Mouse (Mus musculus): ENCODE results near the gene Usp30. TPM values are rescaled to one million over a fixed set of nuclear protein-coding genes. Genes with fewer than 3 reads are reported as not detected.

Usp30 gene
- 19.9 and 22.7 TPM in 2 replicates for polyA plus RNA-seq (2015; fragmentation: Nextera tagmentation; extraction: Ambion mirVana)

- H3K4me2 ChIP-seq (ENCODE audit: low read length): no peak within 1 kb of the TSS
- no peak for ATAC-seq
- no peak within 1 kb of the TSS for H3K4me3 ChIP-seq (ENCODE audit: low read depth, low read length)
- H3K9me3 ChIP-seq (replicated peaks; ENCODE audit: control insufficient read depth, low read length, poor library complexity, severe bottlenecking): no peaks in the 10 kb centered on the region
- H3K4me1 ChIP-seq (ENCODE audit: control insufficient read depth, insufficient read depth, low read length): no peaks in the 10 kb centered on the region
- no peak within 1 kb of the TSS for H3K27ac ChIP-seq (ENCODE audit: low read length)
- H3K36me3 ChIP-seq (ENCODE audit: control insufficient read depth, insufficient read depth, low read length): peaks cover 13% of the 10 kb centered on the region; the same call in 1 of the 2 replicates
- H3K27me3 ChIP-seq (ENCODE audit: control insufficient read depth, insufficient read depth, low read depth, low read length): no peaks in the 10 kb centered on the region
- no peak within 1 kb of the TSS for H3K9ac ChIP-seq (ENCODE audit: low read depth, low read length)
- 92% methylated on average over 6 of the region's 6 CpGs for WGBS
These were observed at the start of gene Usp30 for GRCm38 (mm10) chr5:114065161-114065560. Usp30 (plus strand) TSS chr5:114065461.

DNA sequence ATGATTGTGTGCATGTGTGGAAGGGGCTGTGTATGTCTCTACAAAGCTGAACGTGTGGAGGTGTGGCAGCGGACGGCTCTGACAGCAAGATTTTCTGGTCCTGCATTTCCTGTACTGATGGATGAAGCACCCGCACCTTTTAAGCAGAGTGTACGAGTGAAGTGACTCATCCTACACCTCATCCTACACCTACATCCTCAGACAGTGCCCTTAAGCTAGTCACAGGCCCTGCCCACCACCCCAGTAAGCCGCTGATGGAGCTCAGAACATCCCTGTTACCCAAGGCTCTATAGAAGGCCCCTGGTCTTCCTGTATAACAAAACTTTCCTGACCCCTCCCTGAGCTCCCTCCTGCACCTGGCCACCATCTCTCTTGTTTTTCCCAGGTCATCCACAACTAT, 40.9 kb upstream of the Usp30 start:
- Histone ChIP-seq H3K9ac (ENCODE audit: low read depth, low read length) (no peak overlapping the region), H3K27me3 (ENCODE audit: control insufficient read depth, insufficient read depth, low read depth, low read length) (no peaks in the 10 kb centered on the region), H3K4me3 (ENCODE audit: low read depth, low read length) (no peak overlapping the region), H3K36me3 (ENCODE audit: control insufficient read depth, insufficient read depth, low read length) (peaks cover 3% of the 10 kb centered on the region; the same call in 1 of the 2 replicates), H3K9me3 (replicated peaks; ENCODE audit: control insufficient read depth, low read length, poor library complexity, severe bottlenecking) (no peaks in the 10 kb centered on the region), H3K4me2 (ENCODE audit: low read length) (no peak overlapping the region), H3K4me1 (ENCODE audit: control insufficient read depth, insufficient read depth, low read length) (peaks cover 6% of the 10 kb centered on the region), H3K27ac (ENCODE audit: low read length) (no peak overlapping the region)
- peak; percentile 15; the same call in 1 of the 2 replicates for ATAC-seq
- WGBS: 61% methylated on average over 6 of the region's 6 CpGs

DNA sequence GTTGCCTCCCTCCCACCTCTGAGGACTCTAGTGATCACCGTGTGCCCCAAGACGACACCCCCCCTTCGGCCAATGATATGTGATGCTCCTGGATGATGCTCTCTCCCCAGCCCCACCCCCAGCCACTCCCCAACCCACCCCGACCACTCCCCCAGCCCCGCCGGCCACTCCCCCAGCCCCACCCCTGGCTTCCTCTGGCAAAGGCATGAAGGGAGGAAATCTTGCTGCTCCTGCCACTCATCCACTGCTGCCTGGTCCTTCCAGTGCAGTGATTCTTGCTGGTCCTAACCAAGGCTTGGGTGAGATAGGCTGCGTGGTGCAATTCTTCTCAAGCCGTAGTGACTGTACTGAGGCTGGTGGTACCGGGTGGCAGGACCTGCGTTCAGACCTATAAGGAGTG, 40.4 kb upstream of the Usp30 start:
- no peak overlapping the region for H3K27ac ChIP-seq (ENCODE audit: low read length)
- peaks cover 6% of the 10 kb centered on the region for H3K4me1 ChIP-seq (ENCODE audit: control insufficient read depth, insufficient read depth, low read length)
- H3K36me3 ChIP-seq (ENCODE audit: control insufficient read depth, insufficient read depth, low read length): peaks cover 3% of the 10 kb centered on the region; the same call in 1 of the 2 replicates
- 0 out of 2 replicates have a peak overlapping the region, but pooled peaks have one; percentile 15 for H3K4me2 ChIP-seq (ENCODE audit: low read length)
- peak; percentile 30; the same call in 1 of the 2 replicates for ATAC-seq
- no peaks in the 10 kb centered on the region for H3K27me3 ChIP-seq (ENCODE audit: control insufficient read depth, insufficient read depth, low read depth, low read length)
- H3K4me3 ChIP-seq (ENCODE audit: low read depth, low read length): no peak overlapping the region
- 14% methylated on average over 8 of the region's 10 CpGs for WGBS
- no peak overlapping the region for H3K9ac ChIP-seq (ENCODE audit: low read depth, low read length)
- no peaks in the 10 kb centered on the region for H3K9me3 ChIP-seq (replicated peaks; ENCODE audit: control insufficient read depth, low read length, poor library complexity, severe bottlenecking)

GRCm38 (mm10) chr5:114027217-114027944, 37.9 kb upstream of the Usp30 start:
- Histone ChIP-seq H3K4me3 (ENCODE audit: low read depth, low read length) (no peak overlapping the region), H3K27me3 (ENCODE audit: control insufficient read depth, insufficient read depth, low read depth, low read length) (no peaks in the 10 kb centered on the region), H3K9me3 (replicated peaks; ENCODE audit: control insufficient read depth, low read length, poor library complexity, severe bottlenecking) (no peaks in the 10 kb centered on the region), H3K4me1 (ENCODE audit: control insufficient read depth, insufficient read depth, low read length) (peaks cover 6% of the 10 kb centered on the region), H3K9ac (ENCODE audit: low read depth, low read length) (no peak overlapping the region), H3K27ac (ENCODE audit: low read length) (no peak overlapping the region), H3K36me3 (ENCODE audit: control insufficient read depth, insufficient read depth, low read length) (peaks cover 10% of the 10 kb centered on the region; the same call in 1 of the 2 replicates), H3K4me2 (ENCODE audit: low read length) (no peak overlapping the region)
- no peak for ATAC-seq
- 88% methylated on average over 12 of the region's 12 CpGs for WGBS

DNA sequence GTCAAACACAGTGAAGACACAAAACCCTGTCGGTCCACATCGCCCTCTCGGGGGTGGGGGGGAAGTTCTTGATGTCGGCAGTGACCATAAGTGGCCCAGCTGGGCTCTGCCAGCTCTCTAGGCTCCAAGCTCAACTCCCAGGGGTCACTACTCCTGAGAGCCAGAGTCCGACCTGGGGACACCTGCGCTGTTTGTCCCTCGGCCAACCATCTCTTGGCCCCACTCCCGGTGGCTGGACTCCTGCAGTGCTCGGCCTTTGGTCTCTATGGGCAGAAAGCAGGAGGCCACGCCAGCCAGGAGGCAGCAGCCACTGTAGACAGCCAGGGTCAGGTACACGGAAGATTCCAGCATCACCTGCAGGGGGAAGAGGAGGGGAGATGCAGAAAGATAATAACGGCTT, 37.1 kb upstream of the Usp30 start:
- H3K27ac ChIP-seq (ENCODE audit: low read length): no peak overlapping the region
- H3K9ac ChIP-seq (ENCODE audit: low read depth, low read length): no peak overlapping the region
- no peaks in the 10 kb centered on the region for H3K27me3 ChIP-seq (ENCODE audit: control insufficient read depth, insufficient read depth, low read depth, low read length)
- H3K36me3 ChIP-seq (ENCODE audit: control insufficient read depth, insufficient read depth, low read length): peaks cover 13% of the 10 kb centered on the region; the same call in 1 of the 2 replicates
- 82% methylated on average over 12 of the region's 12 CpGs for WGBS
- H3K9me3 ChIP-seq (replicated peaks; ENCODE audit: control insufficient read depth, low read length, poor library complexity, severe bottlenecking): no peaks in the 10 kb centered on the region
- no peak for ATAC-seq
- H3K4me3 ChIP-seq (ENCODE audit: low read depth, low read length): no peak overlapping the region
- no peak overlapping the region for H3K4me2 ChIP-seq (ENCODE audit: low read length)
- peaks cover 6% of the 10 kb centered on the region for H3K4me1 ChIP-seq (ENCODE audit: control insufficient read depth, insufficient read depth, low read length)

- H3K9me3 ChIP-seq (replicated peaks; ENCODE audit: control insufficient read depth, low read length, poor library complexity, severe bottlenecking): no peaks in the 10 kb centered on the region
- ATAC-seq: no peak
- H3K36me3 ChIP-seq (ENCODE audit: control insufficient read depth, insufficient read depth, low read length): peaks cover 22% of the 10 kb centered on the region
- WGBS: 91% methylated on average over 12 of the region's 12 CpGs
- H3K9ac ChIP-seq (ENCODE audit: low read depth, low read length): no peak overlapping the region
- no peak overlapping the region for H3K27ac ChIP-seq (ENCODE audit: low read length)
- no peak overlapping the region for H3K4me3 ChIP-seq (ENCODE audit: low read depth, low read length)
- H3K4me2 ChIP-seq (ENCODE audit: low read length): no peak overlapping the region
- no peaks in the 10 kb centered on the region for H3K4me1 ChIP-seq (ENCODE audit: control insufficient read depth, insufficient read depth, low read length)
- H3K27me3 ChIP-seq (ENCODE audit: control insufficient read depth, insufficient read depth, low read depth, low read length): no peaks in the 10 kb centered on the region
These were observed 34.6 kb upstream of the Usp30 start for GRCm38 (mm10) chr5:114030652-114031051.

DNA sequence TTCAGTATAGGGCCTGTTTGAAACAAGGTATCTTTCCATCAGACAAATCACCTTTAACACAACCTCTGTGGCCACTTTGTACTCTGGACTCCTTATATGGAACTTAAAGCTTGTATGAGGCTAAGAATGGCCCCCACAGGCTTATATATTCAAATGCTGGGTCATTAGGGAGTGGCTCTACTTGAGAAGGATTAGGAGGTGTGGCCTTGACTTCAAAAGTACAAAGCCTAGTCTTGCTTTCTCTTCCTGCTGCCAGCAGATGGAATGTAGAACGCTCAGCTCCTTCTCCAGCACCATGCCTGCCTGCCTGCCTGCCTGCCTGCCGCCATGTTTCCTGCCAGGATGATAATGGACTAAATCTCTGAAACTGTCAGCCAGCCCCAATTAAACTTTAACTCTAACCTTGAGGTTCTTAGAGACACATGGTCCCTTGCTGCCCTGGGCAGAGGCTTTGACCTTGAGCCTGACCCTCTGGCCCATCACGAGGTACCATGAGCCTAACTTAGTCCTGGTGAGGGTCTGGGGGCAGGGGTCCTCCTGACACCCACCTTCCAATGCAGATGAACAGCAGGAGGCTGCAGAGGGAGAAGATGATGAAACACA, 33.0 kb upstream of the Usp30 start:
- no peak overlapping the region for H3K27ac ChIP-seq (ENCODE audit: low read length)
- H3K9me3 ChIP-seq (replicated peaks; ENCODE audit: control insufficient read depth, low read length, poor library complexity, severe bottlenecking): no peaks in the 10 kb centered on the region
- H3K27me3 ChIP-seq (ENCODE audit: control insufficient read depth, insufficient read depth, low read depth, low read length): no peaks in the 10 kb centered on the region
- no peaks in the 10 kb centered on the region for H3K4me1 ChIP-seq (ENCODE audit: control insufficient read depth, insufficient read depth, low read length)
- no peak overlapping the region for H3K9ac ChIP-seq (ENCODE audit: low read depth, low read length)
- ATAC-seq: no peak
- WGBS: 89% methylated on average over 3 of the region's 3 CpGs
- no peak overlapping the region for H3K4me3 ChIP-seq (ENCODE audit: low read depth, low read length)
- no peak overlapping the region for H3K4me2 ChIP-seq (ENCODE audit: low read length)
- H3K36me3 ChIP-seq (ENCODE audit: control insufficient read depth, insufficient read depth, low read length): peaks cover 22% of the 10 kb centered on the region

- Histone ChIP-seq H3K4me3 (ENCODE audit: low read depth, low read length) (no peak overlapping the region), H3K36me3 (ENCODE audit: control insufficient read depth, insufficient read depth, low read length) (peaks cover 22% of the 10 kb centered on the region), H3K4me2 (ENCODE audit: low read length) (no peak overlapping the region), H3K27me3 (ENCODE audit: control insufficient read depth, insufficient read depth, low read depth, low read length) (no peaks in the 10 kb centered on the region), H3K27ac (ENCODE audit: low read length) (no peak overlapping the region), H3K9me3 (replicated peaks; ENCODE audit: control insufficient read depth, low read length, poor library complexity, severe bottlenecking) (no peaks in the 10 kb centered on the region), H3K4me1 (ENCODE audit: control insufficient read depth, insufficient read depth, low read length) (no peaks in the 10 kb centered on the region), H3K9ac (ENCODE audit: low read depth, low read length) (no peak overlapping the region)
- ATAC-seq: no peak
- 84% methylated on average over 7 of the region's 7 CpGs for WGBS
These were observed 30.9 kb upstream of the Usp30 start for GRCm38 (mm10) chr5:114034393-114034792.

GRCm38 (mm10) chr5:114035111-114035510, 30.1 kb upstream of the Usp30 start:
- Histone ChIP-seq H3K9ac (ENCODE audit: low read depth, low read length) (no peak overlapping the region), H3K27ac (ENCODE audit: low read length) (no peak overlapping the region), H3K27me3 (ENCODE audit: control insufficient read depth, insufficient read depth, low read depth, low read length) (no peaks in the 10 kb centered on the region), H3K4me2 (ENCODE audit: low read length) (no peak overlapping the region), H3K36me3 (ENCODE audit: control insufficient read depth, insufficient read depth, low read length) (peaks cover 22% of the 10 kb centered on the region), H3K4me1 (ENCODE audit: control insufficient read depth, insufficient read depth, low read length) (no peaks in the 10 kb centered on the region), H3K4me3 (ENCODE audit: low read depth, low read length) (no peak overlapping the region), H3K9me3 (replicated peaks; ENCODE audit: control insufficient read depth, low read length, poor library complexity, severe bottlenecking) (no peaks in the 10 kb centered on the region)
- no peak for ATAC-seq
- WGBS: 45% methylated on average over 10 of the region's 10 CpGs

Data from midbrain, embryonic 16.5 days (tissue).